Mouse (Mus musculus) spleen, embryonic (tissue): Measurements from ENCODE around the gene Chn1.

ENCODE experiments used
- CTCF ChIA-PET: fragments of 350-600 bp; sonication (Branson Sonifier 250); formaldehyde crosslinking; loops from one replicate; lab custom pipeline; 2022; lab: Charles Lee

The Chn1 gene

GRCm38 (mm10) chr2:73636387-73636786, 138.8 kb downstream of the Chn1 start:
- CTCF ChIA-PET = no interaction called here

GRCm38 (mm10) chr2:73631816-73632215, 143.3 kb downstream of the Chn1 start:
- CTCF ChIA-PET = no interaction called here

- CTCF ChIA-PET = no interaction called here
Measured at GRCm38 (mm10) chr2:73618486-73619052, 156.6 kb downstream of the Chn1 start.

- CTCF ChIA-PET = no interaction called here
Measured at GRCm38 (mm10) chr2:73616434-73617057, 158.6 kb downstream of the Chn1 start.

GRCm38 (mm10) chr2:73615456-73615855, 159.7 kb downstream of the Chn1 start:
- CTCF ChIA-PET = no interaction called here

GRCm38 (mm10) chr2:73614303-73614702, 160.8 kb downstream of the Chn1 start:
- CTCF ChIA-PET = no interaction called here

- CTCF ChIA-PET = no interaction called here
Measured at GRCm38 (mm10) chr2:73612941-73613340, 162.2 kb downstream of the Chn1 start.

- CTCF ChIA-PET = no interaction called here
Measured at GRCm38 (mm10) chr2:73612367-73612914, 162.7 kb downstream of the Chn1 start.

GRCm38 (mm10) chr2:73611798-73612197, 163.3 kb downstream of the Chn1 start:
- CTCF ChIA-PET = no interaction called here

- CTCF ChIA-PET = no interaction called here
Measured at GRCm38 (mm10) chr2:73609724-73610210, 165.4 kb downstream of the Chn1 start.

- CTCF ChIA-PET = no interaction called here
Measured at GRCm38 (mm10) chr2:73609067-73609723, 166.0 kb downstream of the Chn1 start.

GRCm38 (mm10) chr2:73608391-73608790, 166.8 kb downstream of the Chn1 start:
- CTCF ChIA-PET = no interaction called here

GRCm38 (mm10) chr2:73607609-73608008, 167.5 kb downstream of the Chn1 start:
- CTCF ChIA-PET = no interaction called here

GRCm38 (mm10) chr2:73607146-73607545, 168.0 kb downstream of the Chn1 start:
- CTCF ChIA-PET = no interaction called here

GRCm38 (mm10) chr2:73606616-73607015, 168.5 kb downstream of the Chn1 start:
- CTCF ChIA-PET = interaction anchor here (0.6 kb wide), 1 partner anchor 50 kb away, joined by 4 read pairs; no protein-coding TSS in a partner anchor

GRCm38 (mm10) chr2:73605077-73605476, 170.1 kb downstream of the Chn1 start:
- CTCF ChIA-PET = no interaction called here

- CTCF ChIA-PET = no interaction called here
Measured at GRCm38 (mm10) chr2:73604579-73604978, 170.6 kb downstream of the Chn1 start.

- CTCF ChIA-PET = no interaction called here
Measured at GRCm38 (mm10) chr2:73600650-73601049, 174.5 kb downstream of the Chn1 start.

GRCm38 (mm10) chr2:73597772-73598171, 177.4 kb downstream of the Chn1 start:
- CTCF ChIA-PET = no interaction called here

- CTCF ChIA-PET = no interaction called here
Measured at GRCm38 (mm10) chr2:73596786-73597185, 178.4 kb downstream of the Chn1 start.

- CTCF ChIA-PET = no interaction called here
Measured at GRCm38 (mm10) chr2:73596326-73596725, 178.8 kb downstream of the Chn1 start.

- CTCF ChIA-PET = no interaction called here
Measured at GRCm38 (mm10) chr2:73593101-73593439, 182.1 kb downstream of the Chn1 start.
